Mouse (Mus musculus) heart, embryonic 16.5 days (tissue): ENCODE results near the gene Mapk10. TPM values are rescaled to one million over a fixed set of nuclear protein-coding genes. Genes with fewer than 3 reads are reported as not detected.

Experiments
- ATAC-seq: fragments of 200-750 bp; cut with Nextera tagmentation; replicated peaks from 2 replicates; pipeline ENCODE4 v1.8.0; 2017; ENCODE audit warnings: moderate number of reproducible peaks; ENCODE audit not compliant: insufficient read depth, low FRiP score; ENCODE audit errors: extremely low read depth
- H3K27ac ChIP-seq: fragments of 300-500 bp; sonication (generic); 2 replicates; pipeline ENCODE4 v1.5.1; 2014; ENCODE audit warnings: mild to moderate bottlenecking, low read length, control low read depth, moderate library complexity
- H3K27me3 ChIP-seq: fragments of 300-500 bp; sonication (generic); 2 replicates; pipeline ENCODE4 v1.6.1; 2014; ENCODE audit warnings: low read length, mixed read lengths; ENCODE audit not compliant: control insufficient read depth, insufficient read depth
- H3K36me3 ChIP-seq: fragments of 300-500 bp; sonication (generic); 2 replicates; pipeline ENCODE4 v1.6.1; 2014; ENCODE audit not compliant: control insufficient read depth, insufficient read depth
- H3K4me1 ChIP-seq: fragments of 300-500 bp; sonication (generic); 2 replicates; pipeline ENCODE4 v1.6.1; 2014; ENCODE audit warnings: low read length, mixed read lengths; ENCODE audit not compliant: control insufficient read depth, insufficient read depth
- H3K4me2 ChIP-seq: fragments of 300-500 bp; sonication (generic); 2 replicates; pipeline ENCODE4 v1.6.1; 2014; ENCODE audit warnings: low read depth, mild to moderate bottlenecking, control low read depth, low read length
- H3K4me3 ChIP-seq: fragments of 300-500 bp; sonication (generic); 2 replicates; pipeline ENCODE4 v1.5.1; 2014; ENCODE audit warnings: mild to moderate bottlenecking, control low read depth, low read length
- H3K9ac ChIP-seq: fragments of 300-500 bp; sonication (generic); 2 replicates; pipeline ENCODE4 v1.6.1; 2014; ENCODE audit warnings: low read length, control low read depth
- H3K9me3 ChIP-seq: fragments of 300-500 bp; sonication (generic); replicated peaks from 2 replicates; pipeline ENCODE4 v1.6.1; 2016; ENCODE audit warnings: low read length; ENCODE audit not compliant: control insufficient read depth
- polyA plus RNA-seq: library from polyadenylated mRNA; unstranded; fragments of >200 nt; fragmentation: Nextera tagmentation; extraction: Ambion mirVana; gene quantifications from 2 replicates; pipeline ENCODE4 v1.2.1, GENCODE M21; 2015

Gene Mapk10
- polyA plus RNA-seq, 1 experiment from 2014 or later = 3.6 TPM

DNA sequence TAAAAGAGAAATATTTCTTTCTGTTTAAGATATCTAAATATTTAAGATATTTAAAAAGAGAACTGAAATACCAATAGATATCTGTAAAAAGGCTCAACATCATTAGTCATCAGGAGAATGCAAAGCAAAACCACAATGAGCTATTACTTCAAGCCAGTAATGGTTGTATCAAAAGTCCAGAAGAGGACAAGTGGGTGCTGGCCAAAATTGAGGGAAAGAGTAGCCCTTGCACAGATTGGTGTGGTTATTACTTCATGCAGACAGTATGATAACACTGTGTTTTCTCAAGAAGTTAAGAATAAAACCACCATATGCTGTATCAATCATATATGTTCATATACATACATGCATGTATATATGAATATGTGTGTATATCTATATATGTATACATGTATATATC is 353.1 kb downstream of the Mapk10 start:
- no peak for ATAC-seq
- Histone ChIP-seq H3K27ac (no peak overlapping the region), H3K36me3 (no peaks in the 10 kb centered on the region), H3K27me3 (no peaks in the 10 kb centered on the region), H3K4me1 (peaks cover 5% of the 10 kb centered on the region; the same call in 1 of the 2 replicates), H3K9me3 (no peaks in the 10 kb centered on the region), H3K9ac (no peak overlapping the region), H3K4me2 (no peak overlapping the region), H3K4me3 (no peak overlapping the region)

Other genes starting within 250 kb of the Mapk10 start
- 7.8 and 8.3 TPM in 2 replicates for gene Ptpn13, start 213.9 kb upstream of the Mapk10 start, polyA plus RNA-seq